Mouse (Mus musculus) neural tube, embryonic 13.5 days (tissue): ENCODE results near the gene Lrrtm1. TPM values are rescaled to one million over a fixed set of nuclear protein-coding genes. Genes with fewer than 3 reads are reported as not detected.

Source experiments
- ATAC-seq: fragments of 200-750 bp; cut with Nextera tagmentation; 2 replicates; pipeline ENCODE4 v1.8.0; 2017; ENCODE audit warnings: low read depth, mild to moderate bottlenecking, moderate TSS enrichment, moderate library complexity
- H3K27ac ChIP-seq: fragments of 300-500 bp; sonication (generic); replicated peaks from 2 replicates; pipeline ENCODE4 v1.5.1; 2015; ENCODE audit warnings: moderate library complexity, mild to moderate bottlenecking, inconsistent platforms
- H3K27me3 ChIP-seq: fragments of 300-500 bp; sonication (generic); 2 replicates; pipeline ENCODE4 v1.6.1; 2015; ENCODE audit warnings: mild to moderate bottlenecking, inconsistent platforms
- H3K36me3 ChIP-seq: fragments of 300-500 bp; sonication (generic); 2 replicates; pipeline ENCODE4 v1.6.1; 2015; ENCODE audit warnings: mild to moderate bottlenecking, inconsistent platforms
- H3K4me1 ChIP-seq: fragments of 300-500 bp; sonication (generic); replicated peaks from 2 replicates; pipeline ENCODE4 v1.6.1; 2015; ENCODE audit warnings: inconsistent platforms
- H3K4me2 ChIP-seq: fragments of 300-500 bp; sonication (generic); 2 replicates; pipeline ENCODE4 v1.6.1; 2015; ENCODE audit warnings: inconsistent platforms, mild to moderate bottlenecking, moderate library complexity
- H3K4me3 ChIP-seq: fragments of 300-500 bp; sonication (generic); 2 replicates; pipeline ENCODE4 v1.5.1; 2015; ENCODE audit warnings: mild to moderate bottlenecking, inconsistent platforms
- H3K9ac ChIP-seq: fragments of 300-500 bp; sonication (generic); 2 replicates; pipeline ENCODE4 v1.6.1; 2015; ENCODE audit warnings: moderate library complexity, mild to moderate bottlenecking, inconsistent platforms
- H3K9me3 ChIP-seq: fragments of 300-500 bp; sonication (generic); 2 replicates; pipeline ENCODE4 v1.6.1; 2016; ENCODE audit warnings: inconsistent platforms
- WGBS: fragments of 180-500 bp; shearing (Covaris S2); methylation state at CpG from one replicate; pipeline ENCODE4 v1.1.7; 2015; 5-methylcytosine and 5-hydroxymethylcytosine counted together
- polyA plus RNA-seq: library from polyadenylated mRNA; unstranded; fragments of >200 nt; fragmentation: Nextera tagmentation; extraction: Ambion mirVana; gene quantifications from 2 replicates; pipeline ENCODE4 v1.2.1, GENCODE M21; 2015

Gene Lrrtm1
- polyA plus RNA-seq, result 42.2 and 44.4 TPM in 2 replicates

DNA sequence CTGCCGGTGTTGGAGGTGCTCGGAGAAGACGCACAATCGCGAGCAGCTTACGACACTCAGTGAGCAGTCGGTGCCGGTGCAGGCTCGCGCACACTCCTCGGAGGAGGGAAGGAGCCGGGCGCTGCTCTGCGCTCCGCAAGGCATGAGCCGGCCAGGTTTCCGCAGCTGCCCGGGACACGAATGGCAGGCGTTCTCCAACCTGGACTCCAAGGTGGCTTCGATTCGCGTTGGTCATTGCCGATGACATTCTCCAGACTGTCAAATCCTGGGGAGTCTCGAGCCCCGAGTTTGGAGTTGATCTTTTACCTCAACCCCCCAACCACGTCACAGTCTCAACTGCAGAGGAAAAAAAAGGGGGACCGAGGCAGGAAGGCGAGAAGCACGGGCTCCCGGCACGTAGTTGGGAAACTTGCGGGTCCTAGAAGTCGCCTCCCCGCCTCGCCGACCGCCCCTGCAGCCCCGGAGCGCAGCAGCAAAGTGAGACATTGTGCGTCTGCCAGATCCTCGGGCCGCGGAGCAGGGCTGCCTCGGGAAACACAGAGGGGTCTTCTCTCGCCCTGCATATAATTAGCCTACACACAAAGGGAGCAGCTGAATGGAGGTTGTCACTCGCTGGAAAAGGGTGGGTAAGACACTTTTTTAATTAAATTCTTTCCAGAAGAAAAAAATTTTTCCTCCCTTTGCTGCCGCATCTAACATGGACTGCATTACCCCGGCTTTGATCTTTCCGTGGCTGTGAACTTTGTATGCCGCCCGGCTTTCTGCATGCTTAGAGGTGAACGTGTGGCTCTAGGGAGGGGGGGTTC, at the start of gene Lrrtm1:
TSS of gene Lrrtm1 (plus strand) at position 89 of the 806 bp plus-strand sequence.
- peak within 1 kb of the TSS; percentile 84 for H3K9ac ChIP-seq
- ATAC-seq, result peak; percentile 91
- under 1% methylated on average over 53 of the region's 53 CpGs for WGBS

GRCm38 (mm10) chr6:77196650-77197049, 45.8 kb upstream of the Lrrtm1 start:
- Histone ChIP-seq H3K36me3 (no peaks in the 10 kb centered on the region), H3K27ac (no peak overlapping the region), H3K4me3 (no peak overlapping the region), H3K4me2 (no peak overlapping the region), H3K9ac (no peak overlapping the region), H3K27me3 (no peaks in the 10 kb centered on the region), H3K4me1 (peaks cover 18% of the 10 kb centered on the region; the same call in 1 of the 2 replicates), H3K9me3 (no peaks in the 10 kb centered on the region)
- no peak for ATAC-seq
- WGBS, result 84% methylated on average over 3 of the region's 3 CpGs

More for the DNA sequence above, at the start of gene Lrrtm1:
- H3K9me3 ChIP-seq, result no peaks in the 10 kb centered on the region
- peaks cover 20% of the 10 kb centered on the region for H3K27me3 ChIP-seq
- H3K4me1 ChIP-seq, result peaks cover 41% of the 10 kb centered on the region
- H3K27ac ChIP-seq, result peak within 1 kb of the TSS; percentile 92
- H3K4me2 ChIP-seq, result peak within 1 kb of the TSS; percentile 97
- H3K36me3 ChIP-seq, result no peaks in the 10 kb centered on the region
- H3K4me3 ChIP-seq, result peak within 1 kb of the TSS; percentile 64

GRCm38 (mm10) chr6:77199375-77199774, 43.1 kb upstream of the Lrrtm1 start:
- H3K9ac ChIP-seq, result no peak overlapping the region
- no peaks in the 10 kb centered on the region for H3K27me3 ChIP-seq
- H3K9me3 ChIP-seq, result no peaks in the 10 kb centered on the region
- WGBS, result 16% methylated on average over 2 of the region's 2 CpGs
- H3K4me2 ChIP-seq, result no peak overlapping the region
- H3K27ac ChIP-seq, result no peak overlapping the region
- H3K36me3 ChIP-seq, result no peaks in the 10 kb centered on the region
- H3K4me3 ChIP-seq, result no peak overlapping the region
- peaks cover 18% of the 10 kb centered on the region; the same call in 1 of the 2 replicates for H3K4me1 ChIP-seq
- ATAC-seq, result no peak

GRCm38 (mm10) chr6:77209183-77209582, 33.3 kb upstream of the Lrrtm1 start:
- Histone ChIP-seq H3K27ac (no peak overlapping the region), H3K4me2 (no peak overlapping the region), H3K4me3 (no peak overlapping the region), H3K4me1 (peaks cover 17% of the 10 kb centered on the region), H3K9ac (no peak overlapping the region), H3K36me3 (no peaks in the 10 kb centered on the region), H3K9me3 (no peaks in the 10 kb centered on the region), H3K27me3 (no peaks in the 10 kb centered on the region)
- 94% methylated on average over 1 of the region's 1 CpGs for WGBS
- ATAC-seq, result no peak

- Histone ChIP-seq H3K4me1 (peaks cover 18% of the 10 kb centered on the region), H3K9me3 (no peaks in the 10 kb centered on the region), H3K27me3 (no peaks in the 10 kb centered on the region), H3K4me3 (no peak overlapping the region), H3K27ac (no peak overlapping the region), H3K4me2 (no peak overlapping the region), H3K9ac (no peak overlapping the region), H3K36me3 (no peaks in the 10 kb centered on the region)
- WGBS, result 80% methylated on average over 3 of the region's 3 CpGs
- no peak for ATAC-seq
Measured at GRCm38 (mm10) chr6:77209929-77210328, 32.6 kb upstream of the Lrrtm1 start.

GRCm38 (mm10) chr6:77213757-77214409, 28.6 kb upstream of the Lrrtm1 start:
- Histone ChIP-seq H3K27ac (peak overlapping the region; percentile 30; the same call in 1 of the 2 replicates), H3K4me3 (no peak overlapping the region), H3K9ac (0 out of 2 replicates have a peak overlapping the region, but pooled peaks have one; percentile 6), H3K27me3 (no peaks in the 10 kb centered on the region), H3K4me2 (no peak overlapping the region), H3K9me3 (no peaks in the 10 kb centered on the region), H3K4me1 (peaks cover 26% of the 10 kb centered on the region), H3K36me3 (no peaks in the 10 kb centered on the region)
- peak; percentile 86 for ATAC-seq
- WGBS, result 0% methylated on average over 3 of the region's 3 CpGs

GRCm38 (mm10) chr6:77215322-77215721, 27.2 kb upstream of the Lrrtm1 start:
- Histone ChIP-seq H3K4me3 (no peak overlapping the region), H3K4me2 (no peak overlapping the region), H3K27me3 (no peaks in the 10 kb centered on the region), H3K27ac (no peak overlapping the region), H3K9ac (no peak overlapping the region), H3K36me3 (no peaks in the 10 kb centered on the region), H3K9me3 (no peaks in the 10 kb centered on the region), H3K4me1 (peaks cover 26% of the 10 kb centered on the region)
- WGBS, result 26% methylated on average over 4 of the region's 4 CpGs
- peak; percentile 55 for ATAC-seq

DNA sequence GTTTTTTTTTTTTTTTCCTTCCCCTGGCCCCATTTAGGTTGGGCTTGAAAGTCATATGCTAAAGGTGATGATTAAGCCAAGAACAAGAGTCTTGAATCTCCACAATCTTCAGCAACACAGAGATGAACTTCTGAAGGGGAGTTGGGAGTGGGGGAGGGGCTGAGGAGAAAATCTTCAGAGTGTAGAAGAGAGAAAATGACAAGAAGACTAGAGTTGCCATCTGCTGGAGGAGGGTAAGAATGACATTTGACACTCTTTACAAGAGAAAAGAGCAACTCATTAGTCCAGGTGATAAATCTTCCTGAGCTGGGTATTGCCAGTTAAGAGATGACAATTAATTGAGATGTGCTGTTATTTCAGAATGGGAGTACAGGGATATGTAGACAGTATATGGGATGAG, 23.6 kb upstream of the Lrrtm1 start:
- H3K4me3 ChIP-seq, result no peak overlapping the region
- peaks cover 22% of the 10 kb centered on the region for H3K4me1 ChIP-seq
- H3K4me2 ChIP-seq, result no peak overlapping the region
- ATAC-seq, result no peak
- no peaks in the 10 kb centered on the region for H3K36me3 ChIP-seq
- H3K9ac ChIP-seq, result no peak overlapping the region
- H3K9me3 ChIP-seq, result no peaks in the 10 kb centered on the region
- H3K27ac ChIP-seq, result no peak overlapping the region
- no peaks in the 10 kb centered on the region for H3K27me3 ChIP-seq

GRCm38 (mm10) chr6:77220776-77221175, 21.7 kb upstream of the Lrrtm1 start:
- no peak overlapping the region for H3K4me2 ChIP-seq
- ATAC-seq, result no peak
- no peak overlapping the region for H3K27ac ChIP-seq
- no peak overlapping the region for H3K9ac ChIP-seq
- 51% methylated on average over 4 of the region's 4 CpGs for WGBS
- no peaks in the 10 kb centered on the region for H3K36me3 ChIP-seq
- no peaks in the 10 kb centered on the region for H3K27me3 ChIP-seq
- peaks cover 12% of the 10 kb centered on the region for H3K4me1 ChIP-seq
- no peaks in the 10 kb centered on the region for H3K9me3 ChIP-seq
- H3K4me3 ChIP-seq, result no peak overlapping the region

DNA sequence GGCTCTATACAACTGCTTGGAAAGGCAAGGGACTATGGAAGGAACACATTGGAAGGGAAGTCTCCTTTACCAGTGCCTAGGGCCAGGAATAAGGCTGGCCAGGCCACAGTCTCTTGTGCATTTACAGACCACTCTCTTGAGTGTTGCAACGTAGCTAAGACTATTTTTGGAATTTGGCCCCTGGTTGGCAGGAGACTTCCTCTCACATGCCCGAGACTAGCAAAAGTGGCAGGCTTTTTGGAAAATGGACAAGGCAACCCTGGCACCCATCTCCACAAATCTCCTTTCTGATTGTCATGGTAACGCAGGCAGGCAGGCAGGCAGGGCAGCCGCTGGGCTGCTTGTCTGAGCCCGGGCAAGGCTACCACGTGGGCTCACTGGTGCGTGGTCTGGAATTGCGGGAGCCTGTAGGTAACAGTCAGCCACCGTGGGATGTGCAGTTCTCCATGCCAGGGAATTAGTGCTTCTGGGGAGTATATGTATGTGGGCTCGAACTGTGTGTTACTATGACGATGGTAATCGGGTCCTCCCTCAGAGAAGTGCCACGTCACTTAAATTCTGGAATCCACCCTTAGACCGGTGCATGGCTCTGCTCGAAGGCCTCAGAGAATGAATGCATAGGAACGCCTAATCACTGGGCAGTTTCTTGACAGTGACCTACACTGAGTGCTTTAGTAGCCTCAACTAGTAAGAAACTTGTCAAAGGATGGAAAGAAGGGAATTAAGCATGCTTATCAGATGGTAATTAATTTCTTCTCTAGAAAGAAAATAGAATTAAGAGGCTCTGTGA, 19.4 kb upstream of the Lrrtm1 start:
- Histone ChIP-seq H3K9me3 (no peaks in the 10 kb centered on the region), H3K9ac (no peak overlapping the region), H3K4me2 (no peak overlapping the region), H3K4me1 (peaks cover 10% of the 10 kb centered on the region), H3K27ac (no peak overlapping the region), H3K36me3 (no peaks in the 10 kb centered on the region), H3K27me3 (no peaks in the 10 kb centered on the region), H3K4me3 (no peak overlapping the region)
- WGBS, result 38% methylated on average over 16 of the region's 16 CpGs
- ATAC-seq, result peak; percentile 93

DNA sequence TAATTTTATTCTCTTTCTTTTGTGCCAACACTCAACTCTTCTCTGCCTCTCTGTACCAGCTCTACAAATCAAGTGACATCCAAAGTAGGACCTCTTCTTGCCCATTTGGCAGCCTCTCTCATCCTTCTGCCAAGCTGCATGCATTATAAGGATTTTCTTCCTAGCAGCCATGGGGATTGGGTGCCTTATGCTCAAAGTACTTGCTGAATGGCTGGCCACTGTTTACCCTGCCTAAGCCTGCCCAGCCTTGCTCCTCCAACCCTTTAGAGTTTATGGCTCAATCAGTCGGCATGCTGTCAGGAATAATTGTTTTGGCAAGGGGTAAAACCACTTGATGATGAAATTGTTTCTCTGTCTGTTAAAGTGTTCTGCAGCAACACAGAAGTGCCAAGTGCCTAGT, 2.1 kb upstream of the Lrrtm1 start:
- H3K4me3 ChIP-seq, result no peak overlapping the region
- H3K36me3 ChIP-seq, result no peaks in the 10 kb centered on the region
- H3K9me3 ChIP-seq, result no peaks in the 10 kb centered on the region
- ATAC-seq, result no peak
- H3K27ac ChIP-seq, result no peak overlapping the region
- H3K27me3 ChIP-seq, result peaks cover 10% of the 10 kb centered on the region
- WGBS, result 3% methylated on average over 1 of the region's 1 CpGs
- no peak overlapping the region for H3K4me2 ChIP-seq
- H3K9ac ChIP-seq, result no peak overlapping the region
- peaks cover 24% of the 10 kb centered on the region for H3K4me1 ChIP-seq
